Mouse (Mus musculus): ENCODE data around the gene Erp29. TPM values are rescaled to one million over a fixed set of nuclear protein-coding genes. Genes with fewer than 3 reads are reported as not detected.

Gene Erp29
- polyA plus RNA-seq (2015; fragmentation: Nextera tagmentation; extraction: Ambion mirVana) = 119 and 125 TPM in 2 replicates

DNA sequence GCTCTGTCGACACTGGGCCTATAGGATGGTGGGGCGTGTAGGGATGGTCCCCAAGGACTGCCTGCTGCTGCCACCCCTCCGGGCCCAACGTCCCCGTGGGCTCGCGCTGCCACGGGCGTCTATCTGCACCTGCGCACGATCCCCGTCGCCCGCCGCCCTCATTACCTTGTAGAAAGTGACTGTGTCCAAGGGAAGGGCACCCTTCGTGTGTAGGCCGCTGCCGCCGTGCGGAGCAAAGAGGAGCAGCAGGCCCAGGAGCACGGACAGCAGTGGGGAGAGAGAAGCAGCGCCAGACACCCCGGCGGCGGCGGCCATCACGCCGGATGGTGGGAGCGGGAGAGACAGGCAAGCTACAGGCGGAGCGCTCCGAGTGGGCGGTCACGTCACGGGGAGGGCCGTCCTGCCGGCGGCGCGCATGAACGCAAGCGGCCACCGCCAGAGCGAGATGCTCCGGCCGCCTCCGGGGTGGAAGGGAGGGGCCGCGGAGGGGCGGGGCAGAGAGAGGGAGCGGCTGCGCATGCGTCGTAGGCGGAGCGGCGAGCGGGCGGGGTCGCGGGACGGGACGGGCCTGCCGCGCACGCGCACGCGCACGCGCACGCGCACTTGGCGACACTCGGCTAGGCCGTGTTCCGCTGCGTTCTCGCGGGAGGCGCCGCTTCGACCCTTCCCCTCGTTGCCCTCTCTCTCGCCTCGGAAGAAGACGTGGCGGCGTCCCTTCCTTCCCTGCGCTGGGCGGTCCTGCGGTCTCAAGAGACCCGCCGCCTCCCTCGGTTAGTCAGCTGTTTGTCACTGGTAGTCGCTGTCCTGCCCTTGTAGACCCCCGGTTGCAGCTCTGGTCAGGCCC, at the start of gene Erp29:
Gene Erp29 (minus strand): TSS at position 481 of the 844 bp plus-strand sequence.

DNA sequence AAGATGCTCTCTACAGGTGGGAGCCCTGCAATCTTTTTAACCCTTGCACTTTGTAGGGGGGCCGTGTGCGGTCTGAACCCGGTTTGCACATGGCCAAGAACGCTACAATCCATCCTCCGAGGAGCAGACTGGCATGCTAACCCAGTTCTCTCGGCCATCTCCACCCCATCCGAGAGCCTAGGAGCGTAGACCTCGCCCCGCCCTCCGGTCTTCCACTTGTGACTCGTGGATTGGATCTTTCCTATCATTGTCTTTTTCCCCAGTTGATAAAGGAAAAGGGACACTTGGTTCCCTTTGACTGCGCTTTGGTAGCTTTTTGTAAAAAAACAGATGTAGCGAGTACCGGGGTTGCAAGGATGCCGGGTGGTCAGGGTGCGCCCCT, 671 bp downstream of the Erp29 start, which contains the start of gene Tmem116:
Gene Tmem116 (plus strand): TSS at position 250 of the 382 bp plus-strand sequence.

GRCm38 (mm10) chr5:121397187-121398145, 54.8 kb downstream of the Erp29 start, which contains the start of gene Naa25:
Gene Naa25 (plus strand): TSS chr5:121397936.

GRCm38 (mm10) chr5:121385461-121386119, 66.7 kb downstream of the Erp29 start, which contains the start of gene Trafd1:
Gene Trafd1 (minus strand): TSS chr5:121385632.

Other genes with a start within 250 kb of the Erp29 start
- 589 and 626 TPM in 2 replicates for gene Rpl6, start 248.0 kb downstream of the Erp29 start, polyA plus RNA-seq (2015; fragmentation: Nextera tagmentation; extraction: Ambion mirVana)
- 8.7 and 10.5 TPM in 2 replicates for gene Hectd4, start 232.3 kb downstream of the Erp29 start, polyA plus RNA-seq (2015; fragmentation: Nextera tagmentation; extraction: Ambion mirVana)
- 41.2 and 50.3 TPM in 2 replicates for gene Trafd1, start 66.9 kb downstream of the Erp29 start, polyA plus RNA-seq (2015; fragmentation: Nextera tagmentation; extraction: Ambion mirVana)
- gene Naa25, start 54.6 kb downstream of the Erp29 start, polyA plus RNA-seq (2015; fragmentation: Nextera tagmentation; extraction: Ambion mirVana) = 20.0 and 20.2 TPM in 2 replicates
- gene Tmem116, start 613 bp downstream of the Erp29 start, polyA plus RNA-seq (2015; fragmentation: Nextera tagmentation; extraction: Ambion mirVana) = 1.4 and 2.0 TPM in 2 replicates
- not detected in 2 replicates for gene Adam1b, start 50.9 kb upstream of the Erp29 start, polyA plus RNA-seq (2015; fragmentation: Nextera tagmentation; extraction: Ambion mirVana)
- 0.85 and 0.93 TPM in 2 replicates for gene Adam1a, start 93.0 kb upstream of the Erp29 start, polyA plus RNA-seq (2015; fragmentation: Nextera tagmentation; extraction: Ambion mirVana)
- gene Gm42878, start 93.0 kb upstream of the Erp29 start, polyA plus RNA-seq (2015; fragmentation: Nextera tagmentation; extraction: Ambion mirVana) = not detected in 2 replicates
- 31.2 and 33.3 TPM in 2 replicates for gene Mapkapk5, start 93.4 kb upstream of the Erp29 start, polyA plus RNA-seq (2015; fragmentation: Nextera tagmentation; extraction: Ambion mirVana)
- 131 and 184 TPM in 2 replicates for gene Aldh2, start 141.3 kb upstream of the Erp29 start, polyA plus RNA-seq (2015; fragmentation: Nextera tagmentation; extraction: Ambion mirVana)
- 1.2 and 1.7 TPM in 2 replicates for gene Acad12, start 166.4 kb upstream of the Erp29 start, polyA plus RNA-seq (2015; fragmentation: Nextera tagmentation; extraction: Ambion mirVana)
- gene Acad10, start 208.0 kb upstream of the Erp29 start, polyA plus RNA-seq (2015; fragmentation: Nextera tagmentation; extraction: Ambion mirVana) = 1.3 and 1.7 TPM in 2 replicates
- gene Brap, start 208.1 kb upstream of the Erp29 start, polyA plus RNA-seq (2015; fragmentation: Nextera tagmentation; extraction: Ambion mirVana) = 28.0 and 28.3 TPM in 2 replicates